ENCODE assay signal across 9 mouse cellular contexts in genomic region chr9:107555701-107556100, GRCm38 (mm10). TPM values are rescaled to one million over a fixed set of nuclear protein-coding genes. Genes with fewer than 3 reads are reported as not detected.
DNase-seq lines count a peak whose midpoint lies in the region; ATAC-seq and TF ChIP-seq lines count a peak whose summit lies in the region.
"Had no signal": no experiment of that assay in that cellular context is flagged by ENCODE, and none has a peak within 500 bp of the region (broad histone marks: within the 10 kb centered on the region; RNA-seq: fewer than 3 reads in every experiment).

No protein-coding gene starts in this region.

- no peak for ATAC-seq in lung, embryonic 14.5 days (ENCODE audit: insufficient read depth)
- ATAC-seq in embryonic facial prominence, embryonic 13.5 days (ENCODE audit: insufficient number of reproducible peaks, insufficient read depth, low FRiP score, low TSS enrichment, low read depth): no peak
- no peak for ATAC-seq in intestine, embryonic 16.5 days
- no peak for ATAC-seq in neural tube, embryonic 13.5 days (ENCODE audit: low read depth)

- no peaks in the 10 kb centered on the region for H3K27me3 ChIP-seq in lung, embryonic 14.5 days (ENCODE audit: insufficient read depth, low read length)
- 0 out of 2 replicates have a peak, but pooled peaks cover 1% of the 10 kb centered on the region for H3K27me3 ChIP-seq in embryonic facial prominence, embryonic 13.5 days
- H3K27me3 ChIP-seq in intestine, embryonic 16.5 days (replicated peaks; ENCODE audit: control insufficient read depth, insufficient read depth, low read length): no peaks in the 10 kb centered on the region
- peaks cover 25% of the 10 kb centered on the region for H3K27me3 ChIP-seq in neural tube, embryonic 13.5 days

- TF ChIP-seq CTCF in lung, embryonic 14.5 days (IDR thresholded peaks at IDR 0.05; ENCODE audit: low read depth): no peak

- H3K36me3 ChIP-seq in lung, embryonic 14.5 days (ENCODE audit: insufficient read depth): peaks cover 46% of the 10 kb centered on the region
- H3K36me3 ChIP-seq in embryonic facial prominence, embryonic 13.5 days: peaks cover 41% of the 10 kb centered on the region
- H3K36me3 ChIP-seq in intestine, embryonic 16.5 days (ENCODE audit: control insufficient read depth, insufficient read depth, low read length): peaks cover 16% of the 10 kb centered on the region
- peaks cover 38% of the 10 kb centered on the region for H3K36me3 ChIP-seq in neural tube, embryonic 13.5 days

- peak overlapping the region; percentile 97 for H3K4me2 ChIP-seq in lung, embryonic 14.5 days
- peak overlapping the region; percentile 96 for H3K4me2 ChIP-seq in embryonic facial prominence, embryonic 13.5 days
- peak overlapping the region; percentile 96 for H3K4me2 ChIP-seq in intestine, embryonic 16.5 days (ENCODE audit: low read depth, low read length)
- H3K4me2 ChIP-seq in neural tube, embryonic 13.5 days: peak overlapping the region; percentile 97

- peak overlapping the region; percentile 76 for H3K9ac ChIP-seq in lung, embryonic 14.5 days
- H3K9ac ChIP-seq in embryonic facial prominence, embryonic 13.5 days: peak overlapping the region; percentile 86
- peak overlapping the region; percentile 94 for H3K9ac ChIP-seq in intestine, embryonic 16.5 days (ENCODE audit: low read depth, low read length)
- peak overlapping the region; percentile 85 for H3K9ac ChIP-seq in neural tube, embryonic 13.5 days

- peak overlapping the region; percentile 98; the same call in 1 of the 2 replicates for H3K27ac ChIP-seq in lung, embryonic 14.5 days (ENCODE audit: low read depth)
- H3K27ac ChIP-seq in embryonic facial prominence, embryonic 13.5 days: peak overlapping the region; percentile 95
- peak overlapping the region; percentile 98 for H3K27ac ChIP-seq in intestine, embryonic 16.5 days (ENCODE audit: low read length)
- no peak overlapping the region for H3K27ac ChIP-seq in neural tube, embryonic 13.5 days (replicated peaks)

- DNase-seq in lung, embryonic 14.5 days: no peak
- no peak for DNase-seq in lung, postnatal 4 days
- DNase-seq in layer of hippocampus, adult 11-12 months (ENCODE audit: low spot score): no peak
- DNase-seq in urinary bladder, postnatal 25 days (ENCODE audit: low spot score): no peak
- no peak for DNase-seq in left cerebral cortex, adult 11 months (ENCODE audit: low spot score)
- DNase-seq: adrenal gland, adult 8-10 months had no signal

- H3K4me3 ChIP-seq in lung, embryonic 14.5 days (ENCODE audit: low read depth, low read length): peak overlapping the region; percentile 68
- H3K4me3 ChIP-seq in embryonic facial prominence, embryonic 13.5 days: peak overlapping the region; percentile 66
- peak overlapping the region; percentile 84 for H3K4me3 ChIP-seq in intestine, embryonic 16.5 days (ENCODE audit: low read length)
- H3K4me3 ChIP-seq in neural tube, embryonic 13.5 days: peak overlapping the region; percentile 80

- H3K9me3 ChIP-seq in lung, embryonic 14.5 days (ENCODE audit: low read depth, low read length): no peaks in the 10 kb centered on the region
- no peaks in the 10 kb centered on the region for H3K9me3 ChIP-seq in embryonic facial prominence, embryonic 13.5 days
- no peaks in the 10 kb centered on the region for H3K9me3 ChIP-seq in intestine, embryonic 16.5 days (ENCODE audit: control insufficient read depth, low read length)
- no peaks in the 10 kb centered on the region for H3K9me3 ChIP-seq in neural tube, embryonic 13.5 days

- 28% methylated on average over 2 of the region's 2 CpGs for WGBS in lung, embryonic 14.5 days
- WGBS in embryonic facial prominence, embryonic 13.5 days: 36% methylated on average over 2 of the region's 2 CpGs
- 33% methylated on average over 2 of the region's 2 CpGs for WGBS in intestine, embryonic 16.5 days
- WGBS in neural tube, embryonic 13.5 days: 55% methylated on average over 2 of the region's 2 CpGs

- H3K4me1 ChIP-seq in lung, embryonic 14.5 days (ENCODE audit: insufficient read depth): peaks cover 30% of the 10 kb centered on the region
- H3K4me1 ChIP-seq in embryonic facial prominence, embryonic 13.5 days: peaks cover 52% of the 10 kb centered on the region
- peaks cover 43% of the 10 kb centered on the region for H3K4me1 ChIP-seq in intestine, embryonic 16.5 days (ENCODE audit: control insufficient read depth, insufficient read depth, low read length)
- H3K4me1 ChIP-seq in neural tube, embryonic 13.5 days (replicated peaks): peaks cover 52% of the 10 kb centered on the region

RNA-seq across cellular contexts. Expression of gene Rassf1, which starts 4.3 kb away (rescaled TPM):
- 51.3 and 54.1 TPM in 2 replicates for polyA plus RNA-seq in lung, embryonic 14.5 days (2014; fragmentation: Nextera tagmentation; extraction: Ambion mirVana)
- polyA plus RNA-seq in embryonic facial prominence, embryonic 13.5 days (2015; fragmentation: Nextera tagmentation; extraction: Ambion mirVana): 65.2 and 68.5 TPM in 2 replicates
- 52.5 and 53.7 TPM in 2 replicates for polyA plus RNA-seq in intestine, embryonic 16.5 days (2015; fragmentation: Nextera tagmentation; extraction: Ambion mirVana)
- polyA plus RNA-seq in neural tube, embryonic 13.5 days (2015; fragmentation: Nextera tagmentation; extraction: Ambion mirVana): 35.4 and 39.0 TPM in 2 replicates

RNA-seq across cellular contexts. Expression of gene Tusc2, which starts 7.4 kb away (rescaled TPM):
- 38.2 and 39.0 TPM in 2 replicates for polyA plus RNA-seq in lung, embryonic 14.5 days (2014; fragmentation: Nextera tagmentation; extraction: Ambion mirVana)
- polyA plus RNA-seq in embryonic facial prominence, embryonic 13.5 days (2015; fragmentation: Nextera tagmentation; extraction: Ambion mirVana): 35.9 and 42.9 TPM in 2 replicates
- polyA plus RNA-seq in intestine, embryonic 16.5 days (2015; fragmentation: Nextera tagmentation; extraction: Ambion mirVana): 49.6 and 50.6 TPM in 2 replicates
- 95.3 and 114 TPM in 2 replicates for polyA plus RNA-seq in neural tube, embryonic 13.5 days (2015; fragmentation: Nextera tagmentation; extraction: Ambion mirVana)

RNA-seq across cellular contexts. Expression of gene Zmynd10, which starts 8.6 kb away (rescaled TPM):
- polyA plus RNA-seq in lung, embryonic 14.5 days (2014; fragmentation: Nextera tagmentation; extraction: Ambion mirVana): 1.1 and 1.2 TPM in 2 replicates
- 2.1 and 2.2 TPM in 2 replicates for polyA plus RNA-seq in embryonic facial prominence, embryonic 13.5 days (2015; fragmentation: Nextera tagmentation; extraction: Ambion mirVana)
- 2.3 and 2.5 TPM in 2 replicates for polyA plus RNA-seq in intestine, embryonic 16.5 days (2015; fragmentation: Nextera tagmentation; extraction: Ambion mirVana)
- 1.2 and 1.3 TPM in 2 replicates for polyA plus RNA-seq in neural tube, embryonic 13.5 days (2015; fragmentation: Nextera tagmentation; extraction: Ambion mirVana)

RNA-seq across cellular contexts. Expression of gene Hyal2, which starts 12.0 kb away (rescaled TPM):
- 126 and 129 TPM in 2 replicates for polyA plus RNA-seq in lung, embryonic 14.5 days (2014; fragmentation: Nextera tagmentation; extraction: Ambion mirVana)
- polyA plus RNA-seq in embryonic facial prominence, embryonic 13.5 days (2015; fragmentation: Nextera tagmentation; extraction: Ambion mirVana): 118 TPM in 2 replicates
- polyA plus RNA-seq in intestine, embryonic 16.5 days (2015; fragmentation: Nextera tagmentation; extraction: Ambion mirVana): 88.2 and 91.2 TPM in 2 replicates
- 76.8 and 77.5 TPM in 2 replicates for polyA plus RNA-seq in neural tube, embryonic 13.5 days (2015; fragmentation: Nextera tagmentation; extraction: Ambion mirVana)

RNA-seq across cellular contexts. Expression of gene Nprl2, which starts 13.7 kb away (rescaled TPM):
- 32.9 and 34.6 TPM in 2 replicates for polyA plus RNA-seq in lung, embryonic 14.5 days (2014; fragmentation: Nextera tagmentation; extraction: Ambion mirVana)
- polyA plus RNA-seq in embryonic facial prominence, embryonic 13.5 days (2015; fragmentation: Nextera tagmentation; extraction: Ambion mirVana): 44.3 and 47.2 TPM in 2 replicates
- 39.1 and 39.8 TPM in 2 replicates for polyA plus RNA-seq in intestine, embryonic 16.5 days (2015; fragmentation: Nextera tagmentation; extraction: Ambion mirVana)
- polyA plus RNA-seq in neural tube, embryonic 13.5 days (2015; fragmentation: Nextera tagmentation; extraction: Ambion mirVana): 66.7 and 73.7 TPM in 2 replicates
